Mouse (Mus musculus) embryonic fibroblast, embryonic 13.5 days (primary cell): Measurements from ENCODE around the gene Cyfip2.

Source experiments
- CTCF ChIP-seq: IDR thresholded peaks from 2 replicates; pipeline ENCODE4 v1.5.1; 2011; ENCODE audit warnings: mild to moderate bottlenecking, control low read depth, low read length, moderate library complexity, borderline replicate concordance; ENCODE audit not compliant: insufficient read depth
- POLR2A ChIP-seq: IDR thresholded peaks from 2 replicates; pipeline ENCODE4 v1.6.1; 2011; ENCODE audit warnings: low read depth, mild to moderate bottlenecking, control low read depth, low read length, moderate library complexity

- TF ChIP-seq POLR2A (no peak; the same call in 1 of the 2 replicates), CTCF (peak; percentile 95; the same call in 1 of the 2 replicates)
These were observed 97.3 kb downstream of the Cyfip2 start for GRCm38 (mm10) chr11:46215354-46215753.
